Mouse (Mus musculus) layer of hippocampus, adult 9-11 months (tissue): ENCODE data around the gene Atg4d.
A peak's percentile ranks its signal among the peaks of the same experiment; 100 is the strongest.
"Not testable (repeated sequence)": the region's sequence is repeated elsewhere in the genome, so short reads cannot be mapped to it uniquely, and the experiment has no call there.

Experiments used
- DNase-seq: peaks from one replicate; pipeline ENCODE4 v3.0.0; 2022

Gene Atg4d

GRCm38 (mm10) chr9:21315421-21315820, 50.3 kb downstream of the Atg4d start:
- no peak for DNase-seq

GRCm38 (mm10) chr9:21316696-21317095, 51.6 kb downstream of the Atg4d start:
- DNase-seq = no peak

DNA sequence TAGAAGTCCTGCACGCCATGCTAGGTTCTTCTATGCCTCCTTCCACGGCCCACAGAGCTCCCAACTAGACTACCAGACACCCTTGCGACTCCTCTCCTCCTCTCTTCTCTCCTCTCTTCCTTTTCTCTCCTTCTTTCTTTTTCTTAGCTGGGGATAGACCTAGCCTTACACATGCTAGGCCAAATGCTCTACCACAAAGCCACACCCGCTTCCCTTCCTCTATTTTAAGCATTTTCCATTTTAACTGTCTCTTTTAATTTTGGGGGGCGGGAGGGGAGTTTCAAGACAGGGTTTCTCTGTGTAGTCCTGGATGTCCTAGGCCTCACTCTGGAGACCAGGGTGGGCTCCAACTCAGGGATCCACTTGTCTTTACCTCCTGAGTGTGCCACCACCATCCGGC, 53.7 kb downstream of the Atg4d start:
- no peak for DNase-seq

DNA sequence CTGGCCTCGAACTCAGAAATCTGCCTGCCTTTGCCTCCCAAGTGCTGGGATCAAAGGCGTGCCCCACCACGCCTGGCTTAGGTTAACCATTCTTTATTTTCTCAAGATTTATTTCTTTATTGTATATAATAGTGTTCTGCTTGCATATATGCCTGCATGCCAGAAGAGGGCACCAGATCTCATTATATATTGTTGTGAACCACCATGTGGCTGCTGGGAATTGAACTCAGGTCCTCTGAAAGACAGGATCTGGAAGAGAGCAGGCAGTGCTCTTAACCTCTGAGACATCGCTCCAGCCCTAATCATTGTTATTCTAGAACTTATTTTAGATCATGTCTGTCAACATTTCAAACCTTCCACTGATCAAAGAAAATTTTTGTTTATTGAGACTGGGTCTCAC, 54.4 kb downstream of the Atg4d start:
- no peak for DNase-seq

- no peak for DNase-seq
These were observed 55.2 kb downstream of the Atg4d start for GRCm38 (mm10) chr9:21320280-21320618.

- peak; percentile 78 for DNase-seq
These were observed 55.8 kb downstream of the Atg4d start, which contains the start of gene Slc44a2 for GRCm38 (mm10) chr9:21320619-21321512. TSS of gene Slc44a2 (plus strand) at chr9:21320698.

GRCm38 (mm10) chr9:21321513-21321835, 56.4 kb downstream of the Atg4d start:
- DNase-seq = peak; percentile 62

DNA sequence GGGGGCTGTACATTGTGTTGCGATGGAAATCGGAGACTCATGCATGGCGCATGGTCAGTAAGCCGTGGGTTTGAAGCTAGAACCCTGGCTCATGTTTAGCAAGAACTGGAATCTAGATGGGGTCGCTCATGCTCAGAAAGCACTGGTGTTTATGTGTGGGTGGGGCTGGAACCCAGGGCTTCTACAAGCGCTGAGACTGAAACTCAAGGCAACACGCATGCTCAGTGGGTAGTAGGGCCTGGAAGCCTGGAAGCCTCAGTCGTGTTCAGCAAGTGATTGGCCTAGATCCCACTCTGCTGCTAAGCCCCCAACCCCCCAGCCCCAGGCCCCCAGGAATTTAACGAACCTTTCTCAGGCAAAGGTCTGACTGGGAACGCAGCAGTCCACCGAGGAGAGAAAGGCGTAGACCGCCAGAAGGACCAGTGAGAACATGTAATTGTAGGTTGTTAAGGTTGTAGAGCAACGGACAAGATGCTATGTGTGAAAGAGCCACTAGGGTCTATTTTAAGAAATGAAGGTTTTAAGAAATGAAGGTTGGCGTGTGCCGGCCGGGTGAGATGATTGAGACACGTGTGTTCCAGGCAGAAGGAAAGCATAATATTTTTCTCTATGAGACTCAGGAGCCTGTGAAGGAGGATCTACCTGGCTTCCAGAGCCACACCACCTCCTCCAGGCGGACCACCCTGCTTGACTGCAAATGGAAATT, 57.3 kb downstream of the Atg4d start:
- DNase-seq = no peak

DNA sequence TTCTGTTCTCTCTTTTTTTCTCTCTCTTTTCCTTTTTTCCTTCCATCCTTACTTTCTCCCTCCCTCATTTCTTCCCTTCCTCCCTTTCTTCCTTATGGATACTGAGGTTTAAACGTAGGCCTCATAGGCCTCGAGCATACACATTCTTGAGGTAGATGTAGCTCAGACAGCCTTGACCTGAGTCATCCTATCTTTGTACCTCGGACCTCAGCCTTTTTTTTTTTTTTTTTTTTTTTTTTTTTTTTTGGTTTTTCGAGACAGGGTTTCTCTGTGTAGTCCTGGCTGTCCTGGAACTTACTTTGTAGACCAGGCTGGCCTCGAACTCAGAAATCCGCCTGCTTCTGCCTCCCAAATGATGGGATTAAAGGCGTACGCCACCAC, 57.8 kb downstream of the Atg4d start:
- DNase-seq = not testable (repeated sequence)

DNA sequence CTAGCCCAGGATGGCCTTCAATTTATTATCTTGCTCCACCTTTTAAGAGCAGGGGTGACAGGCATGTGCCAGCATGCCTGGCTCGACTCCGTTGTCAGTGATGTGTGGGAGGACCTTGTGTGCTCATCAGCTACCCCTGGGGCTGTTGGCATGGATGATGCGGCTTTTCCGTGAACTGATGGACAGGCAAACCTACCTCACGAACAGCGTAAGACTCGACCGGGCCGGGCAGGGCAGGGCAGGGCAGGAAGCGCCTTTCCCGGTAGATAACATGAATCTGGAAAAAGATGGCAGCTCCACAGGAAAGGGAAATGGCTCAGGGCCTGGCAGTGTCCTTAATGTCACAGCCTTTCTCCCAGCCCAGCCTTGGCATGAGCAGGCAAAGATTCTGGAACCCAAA, 59.2 kb downstream of the Atg4d start:
- no peak for DNase-seq
